Mouse (Mus musculus) embryonic facial prominence, embryonic 14.5 days (tissue): ENCODE results near the gene Trabd2b. TPM values are rescaled to one million over a fixed set of nuclear protein-coding genes. Genes with fewer than 3 reads are reported as not detected.

Experiments
- ATAC-seq: fragments of 200-750 bp; cut with Nextera tagmentation; 2 replicates; pipeline ENCODE4 v1.8.0; 2017; ENCODE audit warnings: low read depth, moderate number of reproducible peaks, moderate TSS enrichment
- DNase-seq: peaks from one replicate; pipeline ENCODE4 v3.0.0-alpha.2; 2015; ENCODE audit warnings: low spot score
- H3K27ac ChIP-seq: fragments of 300-500 bp; sonication (generic); replicated peaks from 2 replicates; pipeline ENCODE4 v1.5.1; 2014; ENCODE audit warnings: low read depth, mild to moderate bottlenecking, low read length, moderate library complexity
- H3K27me3 ChIP-seq: fragments of 300-500 bp; sonication (generic); replicated peaks from 2 replicates; pipeline ENCODE4 v1.6.1; 2014; ENCODE audit warnings: low read length; ENCODE audit not compliant: control insufficient read depth, insufficient read depth
- H3K36me3 ChIP-seq: fragments of 300-500 bp; sonication (generic); 2 replicates; pipeline ENCODE4 v1.6.1; 2014; ENCODE audit warnings: low read length, mixed read lengths; ENCODE audit not compliant: control insufficient read depth, insufficient read depth
- H3K4me1 ChIP-seq: fragments of 300-500 bp; sonication (generic); 2 replicates; pipeline ENCODE4 v1.6.1; 2014; ENCODE audit warnings: antibody characterized with exemption, low read length; ENCODE audit not compliant: control insufficient read depth, insufficient read depth
- H3K4me2 ChIP-seq: fragments of 300-500 bp; sonication (generic); 2 replicates; pipeline ENCODE4 v1.6.1; 2014; ENCODE audit warnings: low read depth, mild to moderate bottlenecking, low read length, moderate library complexity, mixed read lengths
- H3K4me3 ChIP-seq: fragments of 300-500 bp; sonication (generic); 2 replicates; pipeline ENCODE4 v1.5.1; 2014; ENCODE audit warnings: low read depth, mild to moderate bottlenecking, low read length
- H3K9ac ChIP-seq: fragments of 300-500 bp; sonication (generic); 2 replicates; pipeline ENCODE4 v1.6.1; 2014; ENCODE audit warnings: low read depth, mild to moderate bottlenecking, low read length, moderate library complexity, mixed read lengths
- H3K9me3 ChIP-seq: fragments of 300-500 bp; sonication (generic); 2 replicates; pipeline ENCODE4 v1.6.1; 2016; ENCODE audit warnings: low read length; ENCODE audit not compliant: control insufficient read depth
- WGBS: fragments of 180-500 bp; shearing (Covaris S2); extraction: QIAGEN DNeasy Blood & Tissue Kit; methylation state at CpG from one replicate; pipeline ENCODE4 v1.1.7; 2014; 5-methylcytosine and 5-hydroxymethylcytosine counted together
- polyA plus RNA-seq: library from polyadenylated mRNA; unstranded; fragments of >200 nt; fragmentation: Nextera tagmentation; extraction: Ambion mirVana; gene quantifications from 2 replicates; pipeline ENCODE4 v1.2.1, GENCODE M21; 2014

Gene Trabd2b
- polyA plus RNA-seq, 1 experiment from 2014 or later: 3.3 TPM

DNA sequence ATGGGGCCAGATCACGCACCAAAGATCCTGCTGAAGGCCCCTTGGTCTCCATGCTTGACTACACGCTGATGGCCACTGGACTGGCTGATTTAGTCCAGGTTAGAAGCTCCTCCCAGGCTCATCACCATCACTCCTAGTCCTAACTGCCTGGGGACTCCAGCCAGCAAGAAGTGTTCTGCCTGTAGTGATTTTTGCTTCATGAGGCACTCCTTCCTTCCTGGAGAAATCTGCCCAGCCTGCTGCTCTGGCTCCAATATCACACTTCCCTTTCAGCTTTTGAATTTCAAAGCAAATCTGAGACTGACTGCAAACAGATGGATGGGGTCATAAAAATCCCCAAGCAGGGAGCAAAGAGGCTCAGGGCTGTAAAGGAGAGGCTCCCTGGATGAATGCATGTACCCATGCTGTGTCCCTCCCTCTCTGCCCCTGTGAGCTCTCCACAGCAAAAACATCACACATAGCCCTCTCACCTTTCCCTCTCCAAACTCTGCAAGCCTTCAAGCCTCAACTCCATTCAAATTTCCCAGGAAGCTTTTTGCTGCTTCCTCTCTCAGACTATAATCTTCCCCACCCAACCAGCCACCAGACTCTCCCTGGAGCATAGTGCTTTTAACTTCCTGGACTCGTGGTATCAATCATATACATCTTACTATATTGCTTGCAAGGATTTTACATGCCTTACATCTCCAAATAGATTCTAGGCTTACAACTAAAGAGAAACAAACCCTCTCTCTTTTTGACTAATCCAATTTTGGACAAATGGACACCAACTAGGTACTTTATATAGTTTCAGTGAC lies 217.8 kb downstream of the Trabd2b start:
- H3K9ac ChIP-seq: no peak overlapping the region
- ATAC-seq (no peak), DNase-seq (peak; percentile 23)
- WGBS: 29% methylated on average over 3 of the region's 3 CpGs
- H3K27ac ChIP-seq: no peak overlapping the region
- H3K4me2 ChIP-seq: no peak overlapping the region
- H3K4me3 ChIP-seq: no peak overlapping the region
- H3K4me1 ChIP-seq: peaks cover 15% of the 10 kb centered on the region
- no peaks in the 10 kb centered on the region for H3K36me3 ChIP-seq
- H3K9me3 ChIP-seq: no peaks in the 10 kb centered on the region
- no peaks in the 10 kb centered on the region for H3K27me3 ChIP-seq

DNA sequence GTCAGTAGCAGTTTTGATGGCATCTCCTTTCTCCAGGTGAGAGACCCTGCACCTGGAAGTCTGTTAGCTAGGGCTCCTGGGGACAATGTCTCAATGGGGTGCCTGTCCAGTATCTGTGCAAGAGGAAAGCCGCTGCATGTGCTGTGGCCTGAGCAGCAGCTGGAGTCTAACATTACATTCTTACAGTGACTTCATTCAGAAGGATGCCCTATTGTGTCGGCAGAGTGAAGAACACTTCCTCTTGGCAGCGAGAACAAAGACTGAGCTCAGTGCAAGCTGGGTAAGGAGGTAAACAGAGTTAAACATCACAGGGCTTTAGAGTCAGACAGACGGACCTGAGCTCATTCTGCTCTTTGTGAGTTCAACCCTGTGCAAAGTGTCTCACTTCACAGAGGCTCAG lies 218.8 kb downstream of the Trabd2b start:
- no peaks in the 10 kb centered on the region for H3K9me3 ChIP-seq
- H3K4me2 ChIP-seq: no peak overlapping the region
- H3K4me1 ChIP-seq: peaks cover 15% of the 10 kb centered on the region
- no peak overlapping the region for H3K9ac ChIP-seq
- no peak overlapping the region for H3K27ac ChIP-seq
- WGBS: 20% methylated on average over 4 of the region's 4 CpGs
- no peaks in the 10 kb centered on the region for H3K27me3 ChIP-seq
- H3K4me3 ChIP-seq: no peak overlapping the region
- ATAC-seq (peak; percentile 57; the same call in 1 of the 2 replicates), DNase-seq (peak; percentile 75)
- no peaks in the 10 kb centered on the region for H3K36me3 ChIP-seq

DNA sequence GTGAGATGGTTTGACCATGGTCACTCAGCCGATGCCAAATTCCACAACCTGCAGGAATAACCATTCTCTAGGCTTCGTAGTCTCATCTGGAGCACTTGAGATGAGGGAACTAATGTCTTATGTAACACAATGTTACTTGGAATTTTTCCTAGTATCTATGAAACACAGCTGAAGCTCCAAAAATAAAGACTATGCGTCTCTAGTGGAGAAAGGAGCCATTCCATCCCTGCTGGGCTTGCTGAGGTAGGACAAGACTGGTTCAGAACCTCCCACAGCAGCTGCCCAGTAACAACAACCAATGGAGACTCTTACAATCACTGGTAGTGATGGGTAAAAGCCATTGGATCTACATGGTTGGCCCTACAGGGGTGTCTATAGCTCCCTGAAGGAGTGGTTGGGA lies 219.4 kb downstream of the Trabd2b start:
- DNase-seq (no peak), ATAC-seq (no peak)
- H3K27me3 ChIP-seq: no peaks in the 10 kb centered on the region
- H3K36me3 ChIP-seq: no peaks in the 10 kb centered on the region
- H3K4me2 ChIP-seq: no peak overlapping the region
- no peaks in the 10 kb centered on the region for H3K9me3 ChIP-seq
- H3K9ac ChIP-seq: no peak overlapping the region
- H3K27ac ChIP-seq: no peak overlapping the region
- WGBS: 83% methylated on average over 3 of the region's 3 CpGs
- no peak overlapping the region for H3K4me3 ChIP-seq
- peaks cover 15% of the 10 kb centered on the region for H3K4me1 ChIP-seq

DNA sequence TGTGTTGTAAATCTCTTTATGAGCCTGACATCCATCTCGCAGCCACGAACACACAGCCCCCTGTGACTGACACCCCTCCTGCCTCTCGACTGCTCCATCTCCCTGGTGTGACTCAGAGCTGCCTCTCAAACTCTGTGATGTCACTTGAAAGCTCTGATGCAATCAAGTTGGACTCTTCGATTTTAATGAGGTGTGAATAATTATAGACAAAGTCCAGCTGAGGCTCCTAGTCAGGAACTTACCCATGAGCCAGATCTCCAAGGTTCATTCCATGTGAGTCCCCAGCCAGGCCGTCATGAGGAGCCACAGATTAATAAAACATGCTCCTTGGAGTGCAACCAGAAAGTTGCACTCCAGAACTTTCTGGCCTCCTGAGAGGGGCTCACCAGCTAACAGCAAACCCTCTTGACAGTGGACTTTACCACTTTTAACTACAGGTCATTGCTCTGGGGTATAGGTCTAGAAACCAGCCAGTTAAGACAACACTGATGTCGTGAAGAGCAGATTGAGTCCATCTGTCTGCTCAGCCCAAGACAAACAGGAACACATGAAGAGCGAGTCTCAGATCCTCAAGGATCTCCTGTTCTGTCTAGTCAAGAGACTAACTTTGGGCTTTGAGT lies 221.3 kb downstream of the Trabd2b start:
- Histone ChIP-seq H3K4me3 (no peak overlapping the region), H3K9ac (no peak overlapping the region), H3K9me3 (no peaks in the 10 kb centered on the region), H3K36me3 (no peaks in the 10 kb centered on the region), H3K4me2 (no peak overlapping the region), H3K4me1 (peaks cover 15% of the 10 kb centered on the region), H3K27ac (no peak overlapping the region), H3K27me3 (no peaks in the 10 kb centered on the region)
- 64% methylated on average over 7 of the region's 7 CpGs for WGBS
- ATAC-seq (no peak), DNase-seq (no peak)

DNA sequence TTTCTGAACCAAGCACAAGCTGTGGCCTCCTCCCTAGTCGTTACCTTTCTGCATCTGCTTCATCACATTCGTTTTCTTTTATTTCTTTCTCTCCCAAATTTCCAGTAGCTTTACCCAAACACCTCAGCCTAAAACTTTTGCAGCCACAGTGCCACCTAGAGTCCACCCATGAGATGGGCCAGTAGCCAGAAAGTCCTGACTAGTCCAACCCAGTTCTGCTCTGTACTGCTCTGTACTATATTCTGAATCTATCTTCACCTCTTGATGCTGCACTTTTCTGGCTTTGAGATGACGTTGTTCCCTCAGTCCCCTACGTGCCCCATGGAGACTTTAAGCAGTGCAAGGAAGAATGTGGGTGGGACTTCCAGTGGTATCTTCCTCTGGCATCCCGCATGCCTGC lies 229.4 kb downstream of the Trabd2b start:
- Histone ChIP-seq H3K4me3 (no peak overlapping the region), H3K9me3 (no peaks in the 10 kb centered on the region), H3K36me3 (no peaks in the 10 kb centered on the region), H3K4me2 (no peak overlapping the region), H3K9ac (no peak overlapping the region), H3K27me3 (no peaks in the 10 kb centered on the region), H3K27ac (no peak overlapping the region), H3K4me1 (no peaks in the 10 kb centered on the region)
- peak; percentile 60 for DNase-seq
- peak; percentile 37; the same call in 1 of the 2 replicates for ATAC-seq
- 22% methylated on average over 5 of the region's 5 CpGs for WGBS

DNA sequence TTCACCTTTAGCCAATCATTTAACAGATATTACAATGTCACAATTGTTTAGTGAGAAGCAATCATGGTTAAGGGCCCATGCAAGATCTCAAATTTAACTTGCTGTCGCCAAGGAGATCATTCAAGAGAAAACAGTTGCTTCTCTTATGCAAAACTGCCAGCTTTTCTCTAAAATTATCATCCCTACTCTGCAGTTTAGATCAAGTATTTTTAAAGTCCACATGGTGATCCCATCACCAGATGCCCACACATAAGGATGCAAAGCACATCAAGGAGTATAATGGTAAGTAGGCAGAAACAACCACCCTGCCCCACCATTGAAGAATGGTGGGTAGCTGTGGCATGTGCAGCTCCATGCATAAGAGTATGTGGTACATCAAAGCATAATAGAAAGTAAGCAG lies 229.8 kb downstream of the Trabd2b start:
- WGBS: 93% methylated on average over 1 of the region's 1 CpGs
- Histone ChIP-seq H3K4me3 (no peak overlapping the region), H3K27ac (no peak overlapping the region), H3K9ac (no peak overlapping the region), H3K36me3 (no peaks in the 10 kb centered on the region), H3K4me1 (no peaks in the 10 kb centered on the region), H3K9me3 (no peaks in the 10 kb centered on the region), H3K4me2 (no peak overlapping the region), H3K27me3 (no peaks in the 10 kb centered on the region)
- ATAC-seq (no peak), DNase-seq (no peak)

DNA sequence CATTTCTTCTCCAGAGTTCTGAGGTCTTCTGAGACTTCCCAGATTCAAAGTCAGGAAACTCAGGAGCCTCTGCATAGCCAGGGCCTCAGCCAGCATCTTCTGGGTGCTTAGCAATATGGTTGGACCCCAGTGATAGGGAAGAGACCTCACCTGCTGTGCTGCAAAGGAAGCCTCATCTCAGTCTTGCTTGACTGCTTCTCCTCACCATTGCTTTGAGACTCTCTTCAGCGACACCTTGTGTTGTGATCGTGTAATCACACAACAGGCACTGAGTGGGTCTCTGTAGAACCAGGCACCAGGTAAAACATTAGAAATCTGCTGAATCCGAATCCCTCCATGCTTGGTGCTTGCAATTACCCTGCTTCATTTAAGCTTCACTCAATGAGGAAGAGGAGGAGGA lies 230.6 kb downstream of the Trabd2b start:
- no peak overlapping the region for H3K4me2 ChIP-seq
- no peaks in the 10 kb centered on the region for H3K9me3 ChIP-seq
- H3K36me3 ChIP-seq: no peaks in the 10 kb centered on the region
- ATAC-seq (no peak), DNase-seq (peak; percentile 46)
- no peak overlapping the region for H3K9ac ChIP-seq
- H3K4me3 ChIP-seq: no peak overlapping the region
- 13% methylated on average over 3 of the region's 3 CpGs for WGBS
- no peak overlapping the region for H3K27ac ChIP-seq
- H3K27me3 ChIP-seq: peaks cover 4% of the 10 kb centered on the region; the same call in 1 of the 2 replicates
- no peaks in the 10 kb centered on the region for H3K4me1 ChIP-seq

DNA sequence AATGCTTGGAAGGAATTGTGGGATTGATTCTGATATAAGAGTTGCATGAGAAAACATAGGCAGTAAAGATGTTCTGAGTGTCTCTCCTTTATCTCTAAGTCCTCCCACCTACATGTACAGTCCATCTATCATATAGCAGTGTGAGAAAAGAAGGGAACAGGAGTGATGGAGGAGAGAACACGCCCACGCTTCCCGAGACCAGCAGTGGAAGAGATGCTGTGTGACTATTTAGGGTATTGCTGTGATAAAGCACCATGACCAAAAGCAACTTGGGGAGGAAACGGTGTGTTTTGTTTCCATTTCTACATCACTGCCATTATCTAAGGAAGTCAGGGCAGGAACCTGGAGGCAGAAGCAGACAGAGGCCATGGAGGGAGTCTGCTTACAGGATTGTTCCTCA lies 235.9 kb downstream of the Trabd2b start:
- Histone ChIP-seq H3K27me3 (peaks cover 13% of the 10 kb centered on the region; the same call in 1 of the 2 replicates), H3K4me2 (no peak overlapping the region)
- 88% methylated on average over 4 of the region's 4 CpGs for WGBS

More for the DNA sequence above, 235.9 kb downstream of the Trabd2b start:
- no peak overlapping the region for H3K4me3 ChIP-seq
- ATAC-seq (no peak), DNase-seq (no peak)
- no peaks in the 10 kb centered on the region for H3K9me3 ChIP-seq
- H3K4me1 ChIP-seq: no peaks in the 10 kb centered on the region
- no peak overlapping the region for H3K27ac ChIP-seq
- no peak overlapping the region for H3K9ac ChIP-seq
- no peaks in the 10 kb centered on the region for H3K36me3 ChIP-seq
